Mouse (Mus musculus) activated CD4-positive, CD25-positive, alpha-beta regulatory T cell (primary cell): ENCODE results near the gene Mocs1. TPM values are rescaled to one million over a fixed set of nuclear protein-coding genes. Genes with fewer than 3 reads are reported as not detected.

Experiments used
- polyA plus RNA-seq, 2 experiments: library from polyadenylated mRNA; unstranded; fragments of 100-300 nt; shearing (Covaris generic); gene quantifications; one replicate each; pipeline ENCODE4 v1.2.1; 2017

The Mocs1 gene
- 10 to 100 TPM; 18.6 to 23.1 TPM for polyA plus RNA-seq

GRCm38 (mm10) chr17:49428239-49428688, at the start of gene Mocs1:
Gene Mocs1 (plus strand): TSS chr17:49428362.

Other genes starting within 250 kb of the Mocs1 start
- gene Daam2, start 136.0 kb downstream of the Mocs1 start, polyA plus RNA-seq = under 1 TPM in 1 of 2 experiments, not detected in 1; 0.06 TPM
- gene Kif6, start 186.8 kb downstream of the Mocs1 start, polyA plus RNA-seq = under 1 TPM in 1 of 2 experiments, not detected in 1; 0.14 TPM